Mouse (Mus musculus): Measurements from ENCODE around the gene Olfr1122. TPM values are rescaled to one million over a fixed set of nuclear protein-coding genes. Genes with fewer than 3 reads are reported as not detected.

Gene Olfr1122
- total RNA-seq (2023): 0.38 TPM

GRCm38 (mm10) chr2:87385549-87385948 lies at the start of gene Olfr1122:
Gene Olfr1122 (plus strand): TSS chr2:87385849.

GRCm38 (mm10) chr2:87354515-87354914 lies 31.1 kb upstream of the Olfr1122 start, which contains the start of gene Olfr1120:
Gene Olfr1120 (plus strand): TSS chr2:87354815.

GRCm38 (mm10) chr2:87369595-87369994 lies 16.1 kb upstream of the Olfr1122 start, which contains the start of gene Olfr1121:
Gene Olfr1121 (plus strand): TSS chr2:87369895.

DNA sequence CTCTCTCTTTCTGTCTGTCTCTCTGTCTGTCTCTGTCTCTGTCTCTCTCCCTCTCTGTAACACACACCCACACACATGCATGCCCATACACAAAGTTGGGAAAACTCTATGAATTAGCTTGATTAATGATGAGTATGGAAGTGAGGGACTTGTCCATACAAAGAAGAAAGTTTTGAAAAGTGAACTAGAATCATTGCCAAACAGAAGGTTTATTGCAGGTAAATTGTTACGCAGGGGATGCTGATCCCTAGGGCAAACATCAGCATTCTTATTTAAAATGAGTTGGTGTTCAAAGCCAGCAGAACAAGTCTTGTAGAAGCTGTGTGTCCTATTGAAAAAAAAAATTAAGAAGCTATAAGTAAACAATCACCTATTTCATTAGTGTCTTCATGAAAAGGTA lies 30.7 kb downstream of the Olfr1122 start, which contains the start of gene Olfr1123:
Gene Olfr1123 (plus strand): TSS at position 301 of the 400 bp plus-strand sequence.

DNA sequence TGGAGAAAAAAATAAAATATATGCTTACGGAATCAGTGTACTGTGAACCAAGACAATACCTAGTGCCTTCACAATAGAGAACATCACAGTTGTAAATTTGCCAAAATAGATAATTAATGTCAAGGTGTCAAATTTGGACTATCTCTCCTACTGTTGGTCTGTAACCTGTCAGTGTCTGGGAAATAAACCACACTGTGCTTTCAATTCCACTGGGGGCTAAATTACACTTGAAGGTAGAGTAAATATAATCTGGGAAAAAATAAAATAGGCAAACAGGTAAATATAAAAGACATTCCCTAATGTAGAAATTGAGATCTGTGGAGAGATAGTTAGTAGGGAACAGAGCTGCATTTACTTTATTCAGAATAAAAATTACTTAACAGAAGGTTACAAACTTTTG lies 44.3 kb downstream of the Olfr1122 start, which contains the start of gene Olfr1124:
Gene Olfr1124 (plus strand): TSS at position 301 of the 400 bp plus-strand sequence.

Other genes starting within 250 kb of the Olfr1122 start
- not detected for gene Olfr1110, start 245.5 kb upstream of the Olfr1122 start, total RNA-seq (2023)
- not detected for gene Olfr1111, start 233.2 kb upstream of the Olfr1122 start, total RNA-seq (2023)
- not detected for gene Olfr1112, start 198.1 kb upstream of the Olfr1122 start, total RNA-seq (2023)
- gene Olfr1113, start 176.9 kb upstream of the Olfr1122 start, total RNA-seq (2023): not detected
- not detected for gene Olfr1115, start 137.8 kb upstream of the Olfr1122 start, total RNA-seq (2023)
- gene Olfr1116, start 118.3 kb upstream of the Olfr1122 start, total RNA-seq (2023): not detected
- gene Olfr1118, start 78.3 kb upstream of the Olfr1122 start, total RNA-seq (2023): not detected
- gene Olfr1120, start 31.0 kb upstream of the Olfr1122 start, total RNA-seq (2023): not detected
- gene Olfr1121, start 16.0 kb upstream of the Olfr1122 start, total RNA-seq (2023): not detected
- gene Olfr1123, start 30.8 kb downstream of the Olfr1122 start, total RNA-seq (2023): not detected
- gene Olfr1124, start 44.4 kb downstream of the Olfr1122 start, total RNA-seq (2023): not detected
- gene Olfr1126, start 68.1 kb downstream of the Olfr1122 start, total RNA-seq (2023): not detected
- gene Pramel7, start 111.2 kb downstream of the Olfr1122 start, total RNA-seq (2023): not detected
- gene Pramel6, start 120.7 kb downstream of the Olfr1122 start, total RNA-seq (2023): not detected
- gene Olfr153, start 145.9 kb downstream of the Olfr1122 start, total RNA-seq (2023): not detected
- not detected for gene Olfr1128, start 159.7 kb downstream of the Olfr1122 start, total RNA-seq (2023)
- not detected for gene Olfr1129, start 188.1 kb downstream of the Olfr1122 start, total RNA-seq (2023)
- gene Olfr1130, start 220.4 kb downstream of the Olfr1122 start, total RNA-seq (2023): not detected
- not detected for gene Olfr1131, start 241.3 kb downstream of the Olfr1122 start, total RNA-seq (2023)

Measured in CD4-positive naive resting alpha-beta T cell, adult 76 days (primary cell).